8 mouse cellular contexts compared by ENCODE assay signal in genomic region chr9:57439522-57440295, GRCm38 (mm10). TPM values are rescaled to one million over a fixed set of nuclear protein-coding genes. Genes with fewer than 3 reads are reported as not detected.
DNase-seq lines count a peak whose midpoint lies in the region; ATAC-seq and TF ChIP-seq lines count a peak whose summit lies in the region.

Gene Ppcdc, minus strand, starts transcription at chr9:57440124.

- 3% methylated on average over 32 of the region's 32 CpGs for WGBS in forebrain, embryonic 11.5 days
- 2% methylated on average over 32 of the region's 32 CpGs for WGBS in heart, embryonic 16.5 days
- 3% methylated on average over 32 of the region's 32 CpGs for WGBS in liver, embryonic 15.5 days (ENCODE audit: insufficient replicate concordance)
- WGBS in neural tube, embryonic 12.5 days, result 3% methylated on average over 32 of the region's 32 CpGs

- no peaks in the 10 kb centered on the region for H3K27me3 ChIP-seq in CH12.LX (replicated peaks)
- H3K27me3 ChIP-seq in forebrain, embryonic 11.5 days (ENCODE audit: control insufficient read depth, insufficient read depth, low read length), result no peaks in the 10 kb centered on the region
- no peaks in the 10 kb centered on the region for H3K27me3 ChIP-seq in heart, embryonic 16.5 days (ENCODE audit: control insufficient read depth, insufficient read depth, low read length)
- H3K27me3 ChIP-seq in liver, embryonic 15.5 days, result no peaks in the 10 kb centered on the region
- no peaks in the 10 kb centered on the region for H3K27me3 ChIP-seq in neural tube, embryonic 12.5 days (replicated peaks)

- no peaks in the 10 kb centered on the region for H3K79me2 ChIP-seq in CH12.LX (replicated peaks; ENCODE audit: control insufficient read depth, extremely low read depth, insufficient read depth, poor library complexity, severe bottlenecking)

- dilution Hi-C loops in CH12.LX (cut with MboI; ENCODE audit: extremely low pct_ligation_motif_present, extremely low pct_unique_long_range_greater_than_20kb, low sequenced_read_pairs), result no loop called here

- peak within 1 kb of the TSS; percentile 80 for H3K9ac ChIP-seq in CH12.LX (ENCODE audit: insufficient read depth, low read depth)
- H3K9ac ChIP-seq in forebrain, embryonic 11.5 days (ENCODE audit: low read length), result peak within 1 kb of the TSS; percentile 78
- peak within 1 kb of the TSS; percentile 78 for H3K9ac ChIP-seq in heart, embryonic 16.5 days (ENCODE audit: low read length)
- H3K9ac ChIP-seq in liver, embryonic 15.5 days, result peak within 1 kb of the TSS; percentile 65
- H3K9ac ChIP-seq in neural tube, embryonic 12.5 days, result peak within 1 kb of the TSS; percentile 53

- TF ChIP-seq EP300 in CH12.LX (IDR thresholded peaks at IDR 0.05; ENCODE audit: low read length), result no peak

- H3K4me2 ChIP-seq in CH12.LX (ENCODE audit: insufficient read depth, low read depth, poor library complexity, severe bottlenecking), result peak within 1 kb of the TSS; percentile 97
- peak within 1 kb of the TSS; percentile 60 for H3K4me2 ChIP-seq in forebrain, embryonic 11.5 days (ENCODE audit: low read depth, low read length, severe bottlenecking)
- peak within 1 kb of the TSS; percentile 77 for H3K4me2 ChIP-seq in heart, embryonic 16.5 days (ENCODE audit: low read depth, low read length)
- peak within 1 kb of the TSS; percentile 84 for H3K4me2 ChIP-seq in liver, embryonic 15.5 days
- H3K4me2 ChIP-seq in neural tube, embryonic 12.5 days (replicated peaks), result peak within 1 kb of the TSS; percentile 68

- peak within 1 kb of the TSS; percentile 56 to 70 (median 67) for H3K4me3 ChIP-seq in CH12.LX (replicated peaks in 1 of 3; ENCODE audit: low read depth in 2 of 3, low read length in 2 of 3, poor library complexity in 1 of 3)
- H3K4me3 ChIP-seq in forebrain, embryonic 11.5 days (ENCODE audit: low read depth, low read length), result peak within 1 kb of the TSS; percentile 44
- peak within 1 kb of the TSS; percentile 64 for H3K4me3 ChIP-seq in heart, embryonic 16.5 days (ENCODE audit: low read length)
- H3K4me3 ChIP-seq in liver, embryonic 15.5 days (replicated peaks), result peak within 1 kb of the TSS; percentile 67
- peak within 1 kb of the TSS; percentile 48 for H3K4me3 ChIP-seq in neural tube, embryonic 12.5 days

- TF ChIP-seq POLR2A in CH12.LX (IDR thresholded peaks at IDR 0.05; ENCODE audit: low read depth, low read length), result peak; percentile 95

- in situ Hi-C loops in CH12.LX (cut with MboI; ENCODE audit: low pct_ligation_motif_present, low pct_unique_long_range_greater_than_20kb, low sequenced_read_pairs), result loop anchor here (10.0 kb wide), 1 partner anchor 65 kb away; the partner anchor contains the start of gene Rpp25

- peaks cover 1 to 36% of the 10 kb centered on the region in 2 experiments for H3K36me3 ChIP-seq in CH12.LX (replicated peaks in 1 of 2; ENCODE audit: control insufficient read depth in 1 of 2, insufficient read depth in 1 of 2, low read length in 1 of 2)
- H3K36me3 ChIP-seq in forebrain, embryonic 11.5 days (ENCODE audit: control insufficient read depth, insufficient read depth, low read length), result no peaks in the 10 kb centered on the region; the same call in 1 of the 2 replicates
- no peaks in the 10 kb centered on the region for H3K36me3 ChIP-seq in heart, embryonic 16.5 days (ENCODE audit: control insufficient read depth, insufficient read depth)
- peaks cover 4% of the 10 kb centered on the region; the same call in 1 of the 2 replicates for H3K36me3 ChIP-seq in liver, embryonic 15.5 days (replicated peaks)
- H3K36me3 ChIP-seq in neural tube, embryonic 12.5 days, result peaks cover 22% of the 10 kb centered on the region

- TF ChIP-seq RAD21 in CH12.LX (IDR thresholded peaks at IDR 0.05; ENCODE audit: low read depth, low read length), result no peak

- peak within 1 kb of the TSS; percentile 66 for H3K27ac ChIP-seq in CH12.LX (ENCODE audit: insufficient read depth, low read depth)
- no peak within 1 kb of the TSS for H3K27ac ChIP-seq in forebrain, embryonic 11.5 days (ENCODE audit: low read depth, low read length)
- peak within 1 kb of the TSS; percentile 72 for H3K27ac ChIP-seq in heart, embryonic 16.5 days (ENCODE audit: low read length)
- peak within 1 kb of the TSS; percentile 76 for H3K27ac ChIP-seq in liver, embryonic 15.5 days (replicated peaks)
- H3K27ac ChIP-seq in neural tube, embryonic 12.5 days, result no peak within 1 kb of the TSS

- no peak for TF ChIP-seq CTCF in CH12.LX (conservative IDR thresholded peaks at IDR 0.05 in 1 of 2, IDR thresholded peaks at IDR 0.05 in 1 of 2; ENCODE audit: low read depth in 2 of 2, low read length in 2 of 2)

- no peaks in the 10 kb centered on the region for H3K9me3 ChIP-seq in CH12.LX (replicated peaks; ENCODE audit: low read length)
- H3K9me3 ChIP-seq in forebrain, embryonic 11.5 days (ENCODE audit: control insufficient read depth, low read length), result no peaks in the 10 kb centered on the region
- H3K9me3 ChIP-seq in heart, embryonic 16.5 days (replicated peaks; ENCODE audit: control insufficient read depth, low read length), result no peaks in the 10 kb centered on the region
- H3K9me3 ChIP-seq in liver, embryonic 15.5 days (replicated peaks), result no peaks in the 10 kb centered on the region
- no peaks in the 10 kb centered on the region for H3K9me3 ChIP-seq in neural tube, embryonic 12.5 days

- ATAC-seq in forebrain, embryonic 11.5 days (replicated peaks; ENCODE audit: low FRiP score), result peak; percentile 96
- peak; percentile 95 for ATAC-seq in heart, embryonic 16.5 days (replicated peaks; ENCODE audit: extremely low read depth, insufficient read depth, low FRiP score)
- ATAC-seq in liver, embryonic 15.5 days (ENCODE audit: insufficient read depth), result peak; percentile 92
- ATAC-seq in neural tube, embryonic 12.5 days (ENCODE audit: low FRiP score, low read depth), result peak; percentile 97

- H3K4me1 ChIP-seq in CH12.LX (ENCODE audit: control insufficient read depth in 1 of 2, insufficient read depth in 2 of 2), result peaks cover 8 to 34% of the 10 kb centered on the region in 2 experiments
- no peaks in the 10 kb centered on the region; the same call in 1 of the 2 replicates for H3K4me1 ChIP-seq in forebrain, embryonic 11.5 days (replicated peaks; ENCODE audit: control insufficient read depth, insufficient read depth, low read length)
- peaks cover 22% of the 10 kb centered on the region for H3K4me1 ChIP-seq in heart, embryonic 16.5 days (ENCODE audit: control insufficient read depth, insufficient read depth, low read length)
- peaks cover 36% of the 10 kb centered on the region for H3K4me1 ChIP-seq in liver, embryonic 15.5 days (replicated peaks)
- H3K4me1 ChIP-seq in neural tube, embryonic 12.5 days, result no peaks in the 10 kb centered on the region; the same call in 1 of the 2 replicates

- peak; percentile 99 for DNase-seq in CH12.LX (ENCODE audit: extremely low read depth)
- DNase-seq in c-Kit-positive CD71-positive TER-119-negative erythroid progenitor cells, embryonic 14.5 days (ENCODE audit: low read depth), result peak; percentile 96
- peak; percentile 94 for DNase-seq in forebrain, embryonic 11.5 days (ENCODE audit: low spot score)
- DNase-seq in kidney, postnatal 36 days, result peak; percentile 94 to 98
- peak; percentile 96 for DNase-seq in telencephalon, adult 2 months (ENCODE audit: low read depth, low spot score)

TF ChIP-seq in CH12.LX, 34 proteins besides CTCF, POLR2A, EP300 and RAD21 (continues in another document):
- TF ChIP-seq UBTF (IDR thresholded peaks at IDR 0.05; ENCODE audit: low read depth, low read length) (no peak), CHD2 (IDR thresholded peaks at IDR 0.05; ENCODE audit: low read length) (peak; percentile 99), ZNF384 (IDR thresholded peaks at IDR 0.05; ENCODE audit: low read depth, low read length) (peak; percentile 80), TBP (conservative IDR thresholded peaks at IDR 0.05; ENCODE audit: low read depth, low read length) (peak; percentile 82; the same call in 1 of the 2 replicates), NELFE (IDR thresholded peaks at IDR 0.05; ENCODE audit: low read depth, low read length) (peak; percentile 88), JUND (conservative IDR thresholded peaks at IDR 0.05; ENCODE audit: low read depth, low read length) (no peak), MXI1 (IDR thresholded peaks at IDR 0.05; ENCODE audit: low read depth, low read length) (peak; percentile 18; the same call in 1 of the 2 replicates), TCF12 (IDR thresholded peaks at IDR 0.05; ENCODE audit: low read depth, low read length) (peak; percentile 81), E2F4 (IDR thresholded peaks at IDR 0.05; ENCODE audit: insufficient replicate concordance, low read depth, low read length) (0 out of 2 replicates have a peak, but pooled peaks have one; percentile 48), RCOR1 (conservative IDR thresholded peaks at IDR 0.05; ENCODE audit: low read depth, low read length) (no peak), ELF1 (IDR thresholded peaks at IDR 0.05; ENCODE audit: low read depth, low read length) (peak; percentile 88), MAFK (IDR thresholded peaks at IDR 0.05; ENCODE audit: insufficient replicate concordance, low read length) (no peak), KAT2A (IDR thresholded peaks at IDR 0.05; ENCODE audit: insufficient replicate concordance, low read length) (peak; percentile 95; the same call in 1 of the 2 replicates), PAX5 (IDR thresholded peaks at IDR 0.05; ENCODE audit: low read length) (no peak), BHLHE40 (IDR thresholded peaks at IDR 0.05; ENCODE audit: low read depth, low read length) (no peak), SMC3 (IDR thresholded peaks at IDR 0.05; ENCODE audit: low read depth, low read length) (no peak), POLR2AphosphoS2 (IDR thresholded peaks at IDR 0.05; ENCODE audit: low read depth, low read length) (peak; percentile 95), ZMIZ1 (IDR thresholded peaks at IDR 0.05; ENCODE audit: low read depth, low read length) (peak; percentile 84), ETS1 (conservative IDR thresholded peaks at IDR 0.05; ENCODE audit: low read depth, low read length) (no peak; the same call in 1 of the 2 replicates), MAX (IDR thresholded peaks at IDR 0.05; ENCODE audit: low read length) (peak; percentile 76), MYC (IDR thresholded peaks at IDR 0.05; ENCODE audit: low read depth, low read length) (peak; percentile 68), CHD1 (IDR thresholded peaks at IDR 0.05; ENCODE audit: low read depth, low read length) (no peak; the same call in 1 of the 2 replicates)

RNA-seq across cellular contexts. Expression of gene Ppcdc, which starts in this region (rescaled TPM):
- total RNA-seq in CH12.LX (2012; rRNA removed), result 39.6 and 50.3 TPM in 2 replicates
- 44.1 and 44.9 TPM in 2 replicates for total RNA-seq in CH12.LX (2014; rRNA removed)
- polyA plus RNA-seq in CH12.LX (2012; ENCODE audit: insufficient read length, low read depth), result 36.2 and 38.8 TPM in 2 replicates
- polyA plus RNA-seq in forebrain, embryonic 11.5 days (2014; fragmentation: Nextera tagmentation; extraction: Ambion mirVana), result 26.5 and 29.5 TPM in 2 replicates
- 20.2 and 21.0 TPM in 2 replicates for polyA plus RNA-seq in heart, embryonic 16.5 days (2015; fragmentation: Nextera tagmentation; extraction: Ambion mirVana)
- 8.9 and 10.5 TPM in 2 replicates for polyA plus RNA-seq in liver, embryonic 15.5 days (2015; fragmentation: Nextera tagmentation; extraction: Ambion mirVana)
- 21.8 and 24.3 TPM in 2 replicates for polyA plus RNA-seq in neural tube, embryonic 12.5 days (2016; fragmentation: Nextera tagmentation; extraction: Ambion mirVana)

Comparison
In these comparisons a context has a peak if more than half of its experiments do, and no peak if none do; other contexts are left out.
1. H3K27ac ChIP-seq: peak in CH12.LX (single experiment), heart, embryonic 16.5 days (single experiment) and liver, embryonic 15.5 days (single experiment); none in forebrain, embryonic 11.5 days (single experiment) and neural tube, embryonic 12.5 days (single experiment).
2. Peak in every context shown above with its lines, with median percentiles within 50 percentile points of each other: DNase-seq, H3K4me2 ChIP-seq, H3K4me3 ChIP-seq, H3K9ac ChIP-seq and ATAC-seq.